Mouse (Mus musculus): ENCODE results near the gene Gsk3a. TPM values are rescaled to one million over a fixed set of nuclear protein-coding genes. Genes with fewer than 3 reads are reported as not detected.

The Gsk3a gene
- total RNA-seq (2023): 10 to 100 TPM; 73.5 to 80.3 TPM

GRCm38 (mm10) chr7:25237249-25238014 is at the start of gene Gsk3a:
Gsk3a (minus strand) TSS chr7:25237851.

GRCm38 (mm10) chr7:25267301-25267750 is 29.7 kb upstream of the Gsk3a start, which contains the start of gene Cic:
Cic (plus strand) TSS chr7:25267704.

GRCm38 (mm10) chr7:25250141-25250972 is 12.7 kb upstream of the Gsk3a start, which contains the start of gene Erf:
Erf (minus strand) TSS chr7:25250761.

GRCm38 (mm10) chr7:25221102-25221883 is 16.4 kb downstream of the Gsk3a start, which contains the start of gene Zfp526:
Zfp526 (plus strand) TSS chr7:25221425.

GRCm38 (mm10) chr7:25220457-25221101 is 17.1 kb downstream of the Gsk3a start, which contains the start of gene Dedd2:
Dedd2 (minus strand) TSS chr7:25220615.

GRCm38 (mm10) chr7:25179606-25180161 is 58.0 kb downstream of the Gsk3a start, which contains the start of gene Pou2f2:
Pou2f2 (minus strand) TSS chr7:25179726.

Other genes with a start within 250 kb of the Gsk3a start
- 100 to 1,000 TPM; 358 to 382 TPM for gene Atp1a3, start 231.9 kb downstream of the Gsk3a start, total RNA-seq (2023)
- 1 to 10 TPM; 1.8 TPM for gene Grik5, start 165.5 kb downstream of the Gsk3a start, total RNA-seq (2023)
- 10 to 100 TPM; 12.1 to 13.2 TPM for gene Zfp574, start 165.3 kb downstream of the Gsk3a start, total RNA-seq (2023)
- 100 to 1,000 TPM; 193 to 239 TPM for gene Pou2f2, start 58.1 kb downstream of the Gsk3a start, total RNA-seq (2023)
- gene Dedd2, start 17.2 kb downstream of the Gsk3a start, total RNA-seq (2023): 10 to 100 TPM; 57.9 to 71.2 TPM
- 1 to 10 TPM; 7.0 to 8.1 TPM for gene Zfp526, start 16.4 kb downstream of the Gsk3a start, total RNA-seq (2023)
- 10 to 100 TPM; 21.8 to 32.8 TPM for gene Erf, start 12.9 kb upstream of the Gsk3a start, total RNA-seq (2023)
- gene Cic, start 29.9 kb upstream of the Gsk3a start, total RNA-seq (2023): 100 to 1,000 TPM; 341 to 358 TPM
- gene Pafah1b3, start 60.1 kb upstream of the Gsk3a start, total RNA-seq (2023): 1 to 10 TPM; 9.2 to 9.5 TPM
- gene Prr19, start 63.6 kb upstream of the Gsk3a start, total RNA-seq (2023): not detected
- not detected for gene Tmem145, start 68.3 kb upstream of the Gsk3a start, total RNA-seq (2023)
- 1 to 10 TPM; 7.8 to 9.5 TPM for gene Megf8, start 79.3 kb upstream of the Gsk3a start, total RNA-seq (2023)
- gene Cnfn, start 131.9 kb upstream of the Gsk3a start, total RNA-seq (2023): not detected
- gene Lipe, start 160.9 kb upstream of the Gsk3a start, total RNA-seq (2023): 10 to 100 TPM; 65.5 to 68.3 TPM
- gene Cxcl17, start 175.0 kb upstream of the Gsk3a start, total RNA-seq (2023): not detected
- 100 to 1,000 TPM; 337 to 343 TPM for gene Ceacam1, start 239.8 kb upstream of the Gsk3a start, total RNA-seq (2023)

All from monocyte, adult 59 days (primary cell).